Mouse (Mus musculus): ENCODE data around the gene Hypk. TPM values are rescaled to one million over a fixed set of nuclear protein-coding genes. Genes with fewer than 3 reads are reported as not detected.
"Not testable (repeated sequence)": the region's sequence is repeated elsewhere in the genome, so short reads cannot be mapped to it uniquely, and the experiment has no call there.

The Hypk gene
- total and polyA plus RNA-seq, 2 experiments from 2014 or later, result 12.5 to 119 TPM

GRCm38 (mm10) chr2:121474180-121474535 is 21.1 kb downstream of the Hypk start:
- 0 out of 2 replicates have a peak overlapping the region, but pooled peaks have one; percentile 27 for H3K27ac ChIP-seq
- H3K36me3 ChIP-seq (ENCODE audit: insufficient read depth, low read length), result no peaks in the 10 kb centered on the region
- no peak overlapping the region; the same call in 1 of the 2 replicates for H3K9ac ChIP-seq (replicated peaks; ENCODE audit: low read length)
- TF ChIP-seq CTCF (IDR thresholded peaks at IDR 0.05; ENCODE audit: low read depth), result no peak
- no peaks in the 10 kb centered on the region for H3K9me3 ChIP-seq (ENCODE audit: low read length)
- peak overlapping the region; percentile 60 for H3K4me2 ChIP-seq (ENCODE audit: low read depth, low read length)
- no peaks in the 10 kb centered on the region for H3K4me1 ChIP-seq (ENCODE audit: insufficient read depth, low read length)
- no peaks in the 10 kb centered on the region for H3K27me3 ChIP-seq (ENCODE audit: insufficient read depth, low read length)
- WGBS, result 34% methylated on average over 8 of the region's 8 CpGs
- no peak; the same call in 1 of the 2 replicates for ATAC-seq
- peak overlapping the region; percentile 60 for H3K4me3 ChIP-seq (ENCODE audit: low read length)
- no peak for DNase-seq (ENCODE audit: low spot score)

DNA sequence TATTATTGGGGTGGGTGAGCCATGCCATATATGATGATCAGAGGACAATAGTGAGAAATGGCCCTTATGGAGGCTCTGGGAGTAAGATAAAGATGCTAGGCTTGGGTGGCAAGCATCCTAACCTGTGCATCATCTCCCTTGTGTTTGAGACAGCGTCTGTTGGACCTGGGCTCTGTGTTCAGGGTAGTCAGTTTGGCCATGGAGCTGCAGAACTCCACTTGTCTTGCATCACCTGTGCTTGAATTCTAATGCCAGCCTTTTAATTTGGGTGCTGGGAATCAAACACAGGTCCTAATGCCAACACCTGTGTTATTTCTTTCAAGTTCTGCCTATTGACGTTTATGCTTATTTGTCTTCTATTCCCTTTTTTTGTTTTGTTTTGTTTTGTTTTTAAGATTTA is 22.2 kb downstream of the Hypk start:
- not testable (repeated sequence) for H3K9ac ChIP-seq (replicated peaks; ENCODE audit: low read length); H3K4me3 ChIP-seq (ENCODE audit: low read length); H3K36me3 ChIP-seq (ENCODE audit: insufficient read depth, low read length); H3K9me3 ChIP-seq (ENCODE audit: low read length); H3K27ac ChIP-seq; H3K4me1 ChIP-seq (ENCODE audit: insufficient read depth, low read length); ATAC-seq; H3K27me3 ChIP-seq (ENCODE audit: insufficient read depth, low read length); DNase-seq (ENCODE audit: low spot score); H3K4me2 ChIP-seq (ENCODE audit: low read depth, low read length)
- WGBS, result 98% methylated on average over 2 of the region's 2 CpGs

DNA sequence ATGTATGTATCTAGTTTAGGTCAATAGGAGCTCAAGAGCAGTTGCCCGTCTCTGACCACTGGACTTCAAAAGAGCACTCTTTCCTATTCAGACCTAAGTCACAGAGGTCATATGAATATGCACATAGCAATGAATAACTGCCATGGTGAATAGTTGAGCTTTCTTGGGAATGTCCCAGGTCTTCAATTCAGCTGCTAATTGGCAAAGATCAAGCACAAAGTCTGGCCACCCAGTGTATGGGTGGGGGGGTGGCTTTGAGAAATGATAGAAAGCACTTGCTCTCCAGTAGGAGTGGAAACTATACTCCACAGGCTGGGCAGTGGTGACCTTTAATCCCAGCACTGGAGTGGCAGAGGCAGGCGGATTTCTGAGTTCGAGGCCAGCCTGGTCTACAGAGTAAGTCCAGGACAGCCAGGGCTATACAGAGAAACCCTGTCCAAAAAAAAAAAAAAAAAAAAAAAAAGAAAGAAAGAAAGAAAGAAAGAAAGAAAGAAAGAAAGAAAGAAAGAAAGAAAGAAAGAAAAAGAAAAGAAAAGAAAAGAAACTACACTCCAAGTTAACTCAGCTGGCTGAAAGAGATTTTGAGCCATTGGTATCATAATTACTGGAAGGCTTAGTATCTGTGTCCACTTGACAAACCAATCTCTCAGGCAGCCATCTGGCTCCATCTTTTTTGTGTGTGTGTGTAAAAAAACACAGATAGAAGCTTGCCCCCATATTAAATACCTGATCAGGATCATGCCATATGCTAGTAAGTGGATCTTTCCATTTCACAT is 24.6 kb downstream of the Hypk start:
- H3K9me3 ChIP-seq (ENCODE audit: low read length), result no peaks in the 10 kb centered on the region
- 69% methylated on average over 3 of the region's 3 CpGs for WGBS
- H3K27me3 ChIP-seq (ENCODE audit: insufficient read depth, low read length), result no peaks in the 10 kb centered on the region
- no peaks in the 10 kb centered on the region for H3K36me3 ChIP-seq (ENCODE audit: insufficient read depth, low read length)
- no peak overlapping the region for H3K9ac ChIP-seq (replicated peaks; ENCODE audit: low read length)
- no peak overlapping the region for H3K4me2 ChIP-seq (ENCODE audit: low read depth, low read length)
- ATAC-seq (no peak), DNase-seq (ENCODE audit: low spot score) (no peak)
- H3K4me3 ChIP-seq (ENCODE audit: low read length), result no peak overlapping the region
- no peak overlapping the region for H3K27ac ChIP-seq
- TF ChIP-seq CTCF (IDR thresholded peaks at IDR 0.05; ENCODE audit: low read depth), result no peak
- H3K4me1 ChIP-seq (ENCODE audit: insufficient read depth, low read length), result no peaks in the 10 kb centered on the region

DNA sequence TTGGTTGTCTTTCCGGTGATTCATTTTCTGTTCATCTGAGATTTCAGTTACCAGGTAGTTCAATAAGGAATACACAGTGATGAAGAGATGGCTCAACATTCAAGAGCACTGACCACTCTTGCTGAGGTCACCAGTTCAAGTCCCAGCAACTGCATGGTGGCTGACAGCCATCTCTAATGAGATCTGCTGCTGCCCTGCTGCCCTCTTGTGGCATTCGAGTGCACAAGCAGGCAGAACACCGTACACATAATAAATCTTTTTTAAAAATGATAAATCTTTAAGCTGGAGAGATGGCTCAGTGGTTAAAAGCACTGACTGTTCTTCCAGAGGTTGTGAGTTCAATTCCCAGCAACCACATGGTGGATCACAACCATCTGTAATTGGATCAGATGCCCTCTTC is 27.4 kb downstream of the Hypk start:
- ATAC-seq (no peak), DNase-seq (ENCODE audit: low spot score) (no peak)
- peak; percentile 42 for TF ChIP-seq CTCF (IDR thresholded peaks at IDR 0.05; ENCODE audit: low read depth)
- 59% methylated on average over 3 of the region's 3 CpGs for WGBS
- Histone ChIP-seq H3K4me1 (ENCODE audit: insufficient read depth, low read length) (no peaks in the 10 kb centered on the region), H3K9ac (replicated peaks; ENCODE audit: low read length) (no peak overlapping the region), H3K27ac (no peak overlapping the region), H3K36me3 (ENCODE audit: insufficient read depth, low read length) (no peaks in the 10 kb centered on the region), H3K4me3 (ENCODE audit: low read length) (no peak overlapping the region), H3K4me2 (ENCODE audit: low read depth, low read length) (no peak overlapping the region), H3K9me3 (ENCODE audit: low read length) (no peaks in the 10 kb centered on the region), H3K27me3 (ENCODE audit: insufficient read depth, low read length) (no peaks in the 10 kb centered on the region)

DNA sequence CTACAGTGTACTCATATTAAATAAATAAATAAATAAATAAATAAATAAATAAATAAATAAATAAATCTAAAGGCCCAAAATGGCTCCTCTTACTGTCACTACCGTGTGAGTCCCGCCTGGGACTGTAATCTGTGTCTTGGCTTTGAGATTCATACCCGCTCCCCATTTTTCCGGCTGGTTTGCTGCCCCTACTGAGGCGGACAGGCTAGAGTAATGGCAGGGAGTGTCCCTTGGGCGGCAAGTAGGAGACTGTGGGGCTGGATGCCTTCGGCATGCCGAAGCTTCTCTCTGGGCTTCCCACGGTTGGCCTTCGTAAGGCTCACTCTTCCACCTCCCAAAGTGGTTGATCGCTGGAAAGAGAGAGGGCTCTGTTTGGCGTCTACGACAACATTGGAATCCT is 27.8 kb downstream of the Hypk start:
- not testable (repeated sequence) for H3K36me3 ChIP-seq (ENCODE audit: insufficient read depth, low read length); ATAC-seq; DNase-seq (ENCODE audit: low spot score); H3K4me1 ChIP-seq (ENCODE audit: insufficient read depth, low read length); H3K4me2 ChIP-seq (ENCODE audit: low read depth, low read length); H3K9ac ChIP-seq (replicated peaks; ENCODE audit: low read length); H3K27ac ChIP-seq; H3K27me3 ChIP-seq (ENCODE audit: insufficient read depth, low read length); H3K9me3 ChIP-seq (ENCODE audit: low read length); H3K4me3 ChIP-seq (ENCODE audit: low read length)
- 87% methylated on average over 13 of the region's 13 CpGs for WGBS

- no peak overlapping the region for H3K9ac ChIP-seq (replicated peaks; ENCODE audit: low read length)
- DNase-seq (ENCODE audit: low spot score) (no peak), ATAC-seq (no peak)
- H3K9me3 ChIP-seq (ENCODE audit: low read length), result no peaks in the 10 kb centered on the region
- H3K4me1 ChIP-seq (ENCODE audit: insufficient read depth, low read length), result no peaks in the 10 kb centered on the region
- WGBS, result 29% methylated on average over 8 of the region's 8 CpGs
- no peak for TF ChIP-seq CTCF (IDR thresholded peaks at IDR 0.05; ENCODE audit: low read depth)
- H3K27ac ChIP-seq, result no peak overlapping the region
- no peak overlapping the region for H3K4me2 ChIP-seq (ENCODE audit: low read depth, low read length)
- no peaks in the 10 kb centered on the region for H3K27me3 ChIP-seq (ENCODE audit: insufficient read depth, low read length)
- no peaks in the 10 kb centered on the region for H3K36me3 ChIP-seq (ENCODE audit: insufficient read depth, low read length)
- H3K4me3 ChIP-seq (ENCODE audit: low read length), result no peak overlapping the region
These were observed 30.5 kb downstream of the Hypk start for GRCm38 (mm10) chr2:121483576-121483975.

DNA sequence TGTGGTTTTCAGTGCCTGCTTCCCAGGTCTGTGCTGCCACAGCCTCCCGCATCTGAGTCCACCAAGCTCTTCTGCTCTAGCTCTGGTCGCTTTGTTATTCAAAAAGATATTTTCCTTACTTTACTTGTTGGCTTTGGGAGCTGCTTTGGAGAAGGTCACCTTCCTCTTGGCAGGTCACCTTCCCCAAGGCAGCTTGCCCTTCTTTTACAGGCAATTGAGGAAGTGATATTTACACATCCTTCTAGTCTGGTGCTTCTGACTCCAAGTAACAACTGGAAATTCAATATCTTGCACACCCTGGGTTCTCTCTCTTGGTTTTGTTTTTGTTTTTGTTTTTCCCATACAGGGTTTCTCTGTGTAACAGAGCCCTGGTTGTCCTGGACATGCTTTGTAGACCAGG is 31.3 kb downstream of the Hypk start:
- DNase-seq (ENCODE audit: low spot score); H3K36me3 ChIP-seq (ENCODE audit: insufficient read depth, low read length); H3K27ac ChIP-seq; H3K9ac ChIP-seq (replicated peaks; ENCODE audit: low read length); H3K4me2 ChIP-seq (ENCODE audit: low read depth, low read length); H3K27me3 ChIP-seq (ENCODE audit: insufficient read depth, low read length); ATAC-seq; H3K9me3 ChIP-seq (ENCODE audit: low read length); H3K4me3 ChIP-seq (ENCODE audit: low read length); H3K4me1 ChIP-seq (ENCODE audit: insufficient read depth, low read length): not testable (repeated sequence)
- WGBS, result 67% methylated on average over 1 of the region's 2 CpGs

GRCm38 (mm10) chr2:121501550-121501949 is 48.5 kb downstream of the Hypk start:
- not testable (repeated sequence) for H3K9me3 ChIP-seq (ENCODE audit: low read length); ATAC-seq; H3K4me3 ChIP-seq (ENCODE audit: low read length); H3K4me2 ChIP-seq (ENCODE audit: low read depth, low read length); H3K27ac ChIP-seq; DNase-seq (ENCODE audit: low spot score); H3K27me3 ChIP-seq (ENCODE audit: insufficient read depth, low read length); H3K36me3 ChIP-seq (ENCODE audit: insufficient read depth, low read length); H3K4me1 ChIP-seq (ENCODE audit: insufficient read depth, low read length); H3K9ac ChIP-seq (replicated peaks; ENCODE audit: low read length)
- WGBS, result 60% methylated on average over 2 of the region's 6 CpGs
